Mouse (Mus musculus) cerebellum, adult 2 months (tissue): ENCODE measurements around the gene Nit2.

Source experiments
- CTCF ChIP-seq: fragments of 200-500 bp; IDR thresholded peaks from 2 replicates; pipeline ENCODE4 v1.5.1; 2011; ENCODE audit warnings: low read depth, mild to moderate bottlenecking, control low read depth, low read length, moderate library complexity, borderline replicate concordance; ENCODE audit not compliant: insufficient read depth
- POLR2A ChIP-seq: fragments of 200-500 bp; IDR thresholded peaks from 2 replicates; pipeline ENCODE4 v1.6.1; 2011; ENCODE audit warnings: low read length, control low read depth, borderline replicate concordance; ENCODE audit not compliant: insufficient read depth

- TF ChIP-seq CTCF = no peak
- no peak for TF ChIP-seq POLR2A
Observed at GRCm38 (mm10) chr16:57215957-57216356, 48.8 kb upstream of the Nit2 start.
